Mouse (Mus musculus): Measurements from ENCODE around the gene D630003M21Rik. TPM values are rescaled to one million over a fixed set of nuclear protein-coding genes. Genes with fewer than 3 reads are reported as not detected.

D630003M21Rik gene
- polyA plus RNA-seq, 1 experiment from 2014 or later, result 0.67 TPM

DNA sequence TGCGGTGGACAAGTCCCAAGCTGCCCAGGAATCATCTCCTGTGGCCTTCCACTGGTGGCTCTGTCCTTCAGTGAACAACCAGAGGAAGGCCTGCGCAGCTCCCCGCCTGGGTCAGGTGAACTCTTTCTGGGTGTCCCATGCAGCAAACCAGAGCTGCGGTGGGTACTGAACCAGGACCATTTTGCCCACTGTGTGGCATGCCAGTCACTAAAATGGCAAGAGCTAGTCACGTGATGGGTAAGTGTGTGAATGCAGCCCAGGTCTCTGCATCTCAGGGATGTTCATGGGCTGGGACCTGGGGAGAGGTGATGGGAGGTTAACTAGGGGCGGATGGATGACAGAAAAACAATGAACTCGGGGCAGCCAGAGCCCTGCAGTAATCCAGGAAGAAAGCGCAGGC is 41.0 kb upstream of the D630003M21Rik start:
- 75% methylated on average over 8 of the region's 8 CpGs for WGBS (ENCODE audit: insufficient replicate concordance)
- ATAC-seq (no peak), DNase-seq (no peak)
- no peaks in the 10 kb centered on the region for H3K36me3 ChIP-seq (replicated peaks; ENCODE audit: insufficient read depth, low read length)
- H3K9ac ChIP-seq (replicated peaks), result no peak overlapping the region
- H3K4me3 ChIP-seq (ENCODE audit: low read depth, low read length), result no peak overlapping the region
- H3K9me3 ChIP-seq (ENCODE audit: low read length), result no peaks in the 10 kb centered on the region
- H3K27me3 ChIP-seq (ENCODE audit: insufficient read depth, low read length), result no peaks in the 10 kb centered on the region
- no peak overlapping the region for H3K27ac ChIP-seq (ENCODE audit: low read depth)
- no peaks in the 10 kb centered on the region for H3K4me1 ChIP-seq (ENCODE audit: insufficient read depth)
- no peak for TF ChIP-seq EP300 (IDR thresholded peaks at IDR 0.05; ENCODE audit: low read depth)
- H3K4me2 ChIP-seq (ENCODE audit: low read depth, low read length), result no peak overlapping the region

GRCm38 (mm10) chr2:158264877-158265276 is 35.9 kb upstream of the D630003M21Rik start:
- Histone ChIP-seq H3K9me3 (ENCODE audit: low read length) (no peaks in the 10 kb centered on the region), H3K27me3 (ENCODE audit: insufficient read depth, low read length) (no peaks in the 10 kb centered on the region), H3K4me3 (ENCODE audit: low read depth, low read length) (no peak overlapping the region), H3K4me2 (ENCODE audit: low read depth, low read length) (no peak overlapping the region), H3K9ac (replicated peaks) (no peak overlapping the region), H3K27ac (ENCODE audit: low read depth) (no peak overlapping the region), H3K36me3 (replicated peaks; ENCODE audit: insufficient read depth, low read length) (no peaks in the 10 kb centered on the region), H3K4me1 (ENCODE audit: insufficient read depth) (no peaks in the 10 kb centered on the region)
- ATAC-seq (no peak), DNase-seq (no peak)
- 64% methylated on average over 3 of the region's 3 CpGs for WGBS (ENCODE audit: insufficient replicate concordance)
- no peak for TF ChIP-seq EP300 (IDR thresholded peaks at IDR 0.05; ENCODE audit: low read depth)
- no peak for TF ChIP-seq CTCF (IDR thresholded peaks at IDR 0.05; ENCODE audit: low read depth)

DNA sequence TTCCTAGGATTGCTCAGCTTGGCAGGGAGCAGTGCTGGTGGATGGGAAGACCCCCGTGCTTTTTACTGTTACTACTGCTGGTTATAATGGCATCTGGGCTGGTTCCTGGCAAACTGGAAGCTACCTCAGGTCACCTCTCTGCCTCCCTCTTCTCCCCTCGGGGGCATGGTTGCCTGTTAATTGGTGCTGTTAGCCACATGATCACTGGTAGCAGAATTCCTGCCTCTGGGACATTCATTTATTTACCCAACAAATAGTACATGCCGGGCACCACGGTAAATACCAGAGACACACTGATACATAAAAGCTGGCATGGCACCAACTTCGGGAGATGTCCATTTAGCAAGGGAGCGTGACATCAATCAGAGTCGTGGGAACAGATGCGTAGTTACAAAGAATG is 30.5 kb upstream of the D630003M21Rik start:
- no peaks in the 10 kb centered on the region for H3K36me3 ChIP-seq (replicated peaks; ENCODE audit: insufficient read depth, low read length)
- H3K4me1 ChIP-seq (ENCODE audit: insufficient read depth), result peaks cover 4% of the 10 kb centered on the region; the same call in 1 of the 2 replicates
- H3K27ac ChIP-seq (ENCODE audit: low read depth), result no peak overlapping the region
- no peak overlapping the region for H3K4me2 ChIP-seq (ENCODE audit: low read depth, low read length)
- no peak for DNase-seq
- 69% methylated on average over 8 of the region's 8 CpGs for WGBS (ENCODE audit: insufficient replicate concordance)
- no peaks in the 10 kb centered on the region for H3K9me3 ChIP-seq (ENCODE audit: low read length)
- no peak overlapping the region for H3K9ac ChIP-seq (replicated peaks)
- ATAC-seq, result no peak
- TF ChIP-seq CTCF (IDR thresholded peaks at IDR 0.05; ENCODE audit: low read depth), result no peak
- no peak for TF ChIP-seq EP300 (IDR thresholded peaks at IDR 0.05; ENCODE audit: low read depth)
- no peaks in the 10 kb centered on the region for H3K27me3 ChIP-seq (ENCODE audit: insufficient read depth, low read length)
- H3K4me3 ChIP-seq (ENCODE audit: low read depth, low read length), result no peak overlapping the region

DNA sequence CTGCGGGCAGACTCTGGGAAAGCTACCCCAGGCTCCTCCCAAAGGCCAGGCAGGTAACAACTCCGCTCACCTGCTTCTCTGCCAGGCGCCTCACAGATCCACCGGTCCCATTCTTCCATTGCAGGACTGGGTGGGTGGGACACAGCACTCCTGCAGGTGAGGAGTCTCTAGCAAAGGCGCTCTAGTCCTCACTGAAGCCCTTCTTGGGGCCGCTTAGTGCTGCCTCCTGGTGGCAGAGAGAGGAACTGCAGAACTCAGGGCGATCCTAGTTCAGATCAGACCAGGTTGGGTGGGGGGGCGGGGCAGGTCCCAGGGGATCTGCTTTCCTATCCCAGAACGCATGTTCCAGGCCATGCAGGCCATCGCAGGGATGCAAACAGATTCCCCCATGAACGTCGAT is 29.8 kb upstream of the D630003M21Rik start:
- ATAC-seq, result peak; percentile 77
- 13% methylated on average over 12 of the region's 12 CpGs for WGBS (ENCODE audit: insufficient replicate concordance)

GRCm38 (mm10) chr2:158258005-158258418 is 29.0 kb upstream of the D630003M21Rik start, which contains the start of gene Bpi:
Bpi (plus strand) TSS chr2:158258094.
- TF ChIP-seq EP300 (IDR thresholded peaks at IDR 0.05; ENCODE audit: low read depth), result no peak
- H3K36me3 ChIP-seq (replicated peaks; ENCODE audit: insufficient read depth, low read length), result no peaks in the 10 kb centered on the region
- DNase-seq (peak; percentile 53), ATAC-seq (no peak)
- no peak within 1 kb of the TSS for H3K4me3 ChIP-seq (ENCODE audit: low read depth, low read length)
- no peaks in the 10 kb centered on the region for H3K27me3 ChIP-seq (ENCODE audit: insufficient read depth, low read length)
- 28% methylated on average over 18 of the region's 18 CpGs for WGBS (ENCODE audit: insufficient replicate concordance)
- no peak within 1 kb of the TSS for H3K27ac ChIP-seq (ENCODE audit: low read depth)
- H3K9ac ChIP-seq (replicated peaks), result no peak within 1 kb of the TSS
- peak within 1 kb of the TSS; percentile 32; the same call in 1 of the 2 replicates for H3K4me2 ChIP-seq (ENCODE audit: low read depth, low read length)
- H3K4me1 ChIP-seq (ENCODE audit: insufficient read depth), result peaks cover 4% of the 10 kb centered on the region; the same call in 1 of the 2 replicates
- H3K9me3 ChIP-seq (ENCODE audit: low read length), result no peaks in the 10 kb centered on the region

More for the DNA sequence above, 29.8 kb upstream of the D630003M21Rik start:
- no peak overlapping the region for H3K4me3 ChIP-seq (ENCODE audit: low read depth, low read length)
- H3K4me2 ChIP-seq (ENCODE audit: low read depth, low read length), result peak overlapping the region; percentile 32; the same call in 1 of the 2 replicates
- no peaks in the 10 kb centered on the region for H3K27me3 ChIP-seq (ENCODE audit: insufficient read depth, low read length)
- H3K9ac ChIP-seq (replicated peaks), result no peak overlapping the region
- H3K27ac ChIP-seq (ENCODE audit: low read depth), result no peak overlapping the region
- no peaks in the 10 kb centered on the region for H3K9me3 ChIP-seq (ENCODE audit: low read length)
- no peaks in the 10 kb centered on the region for H3K36me3 ChIP-seq (replicated peaks; ENCODE audit: insufficient read depth, low read length)
- peak; percentile 85 for DNase-seq
- H3K4me1 ChIP-seq (ENCODE audit: insufficient read depth), result peaks cover 4% of the 10 kb centered on the region; the same call in 1 of the 2 replicates
- TF ChIP-seq EP300 (IDR thresholded peaks at IDR 0.05; ENCODE audit: low read depth) (no peak), CTCF (IDR thresholded peaks at IDR 0.05; ENCODE audit: low read depth) (peak; percentile 86)

- DNase-seq (no peak), ATAC-seq (no peak)
- Histone ChIP-seq H3K4me1 (ENCODE audit: insufficient read depth) (peaks cover 4% of the 10 kb centered on the region; the same call in 1 of the 2 replicates), H3K36me3 (replicated peaks; ENCODE audit: insufficient read depth, low read length) (no peaks in the 10 kb centered on the region), H3K9me3 (ENCODE audit: low read length) (no peaks in the 10 kb centered on the region), H3K9ac (replicated peaks) (no peak overlapping the region), H3K27ac (ENCODE audit: low read depth) (no peak overlapping the region), H3K27me3 (ENCODE audit: insufficient read depth, low read length) (no peaks in the 10 kb centered on the region), H3K4me3 (ENCODE audit: low read depth, low read length) (no peak overlapping the region), H3K4me2 (ENCODE audit: low read depth, low read length) (no peak overlapping the region)
- TF ChIP-seq CTCF (IDR thresholded peaks at IDR 0.05; ENCODE audit: low read depth), result no peak
- no peak for TF ChIP-seq EP300 (IDR thresholded peaks at IDR 0.05; ENCODE audit: low read depth)
- WGBS (ENCODE audit: insufficient replicate concordance), result 32% methylated on average over 5 of the region's 5 CpGs
These were observed 27.9 kb upstream of the D630003M21Rik start for GRCm38 (mm10) chr2:158256894-158257293.

DNA sequence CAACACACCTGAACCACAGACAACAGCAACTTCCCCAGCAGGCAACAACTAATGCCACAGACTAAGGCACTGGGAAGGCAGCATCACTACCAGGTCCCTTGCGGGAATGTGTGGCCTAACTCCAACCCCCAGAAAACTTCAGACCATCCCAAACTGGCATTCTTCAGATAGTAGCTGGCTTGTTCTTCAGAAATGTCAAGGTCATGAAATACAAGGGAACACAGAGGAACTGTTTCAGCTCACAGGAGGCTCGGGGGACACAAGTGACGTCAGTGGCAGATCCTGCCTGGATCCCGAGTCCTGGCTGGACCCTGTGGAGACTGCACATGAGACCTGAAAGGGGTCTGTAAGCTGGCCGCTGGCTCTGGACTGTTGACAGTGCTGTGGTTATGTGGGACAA is 24.8 kb upstream of the D630003M21Rik start:
- Histone ChIP-seq H3K27me3 (ENCODE audit: insufficient read depth, low read length) (no peaks in the 10 kb centered on the region), H3K27ac (ENCODE audit: low read depth) (no peak overlapping the region), H3K9ac (replicated peaks) (no peak overlapping the region), H3K36me3 (replicated peaks; ENCODE audit: insufficient read depth, low read length) (no peaks in the 10 kb centered on the region), H3K9me3 (ENCODE audit: low read length) (no peaks in the 10 kb centered on the region), H3K4me3 (ENCODE audit: low read depth, low read length) (no peak overlapping the region), H3K4me1 (ENCODE audit: insufficient read depth) (peaks cover 4% of the 10 kb centered on the region; the same call in 1 of the 2 replicates), H3K4me2 (ENCODE audit: low read depth, low read length) (no peak overlapping the region)
- TF ChIP-seq EP300 (IDR thresholded peaks at IDR 0.05; ENCODE audit: low read depth), result no peak
- no peak for TF ChIP-seq CTCF (IDR thresholded peaks at IDR 0.05; ENCODE audit: low read depth)
- WGBS (ENCODE audit: insufficient replicate concordance), result 69% methylated on average over 5 of the region's 5 CpGs
- ATAC-seq (no peak), DNase-seq (no peak)
